Mouse (Mus musculus) bone marrow, adult 2 months (tissue): Measurements from ENCODE around the gene Wdr61.

Experiments
- CTCF ChIP-seq: fragments of 200-500 bp; IDR thresholded peaks from 2 replicates; pipeline ENCODE4 v1.5.1; 2011; ENCODE audit warnings: low read length, control low read depth; ENCODE audit not compliant: control insufficient read depth, insufficient read depth
- POLR2A ChIP-seq: fragments of 200-500 bp; IDR thresholded peaks from 2 replicates; pipeline ENCODE4 v1.6.1; 2011; ENCODE audit warnings: low read depth, mild to moderate bottlenecking, control low read depth, low read length, borderline replicate concordance; ENCODE audit not compliant: control insufficient read depth

DNA sequence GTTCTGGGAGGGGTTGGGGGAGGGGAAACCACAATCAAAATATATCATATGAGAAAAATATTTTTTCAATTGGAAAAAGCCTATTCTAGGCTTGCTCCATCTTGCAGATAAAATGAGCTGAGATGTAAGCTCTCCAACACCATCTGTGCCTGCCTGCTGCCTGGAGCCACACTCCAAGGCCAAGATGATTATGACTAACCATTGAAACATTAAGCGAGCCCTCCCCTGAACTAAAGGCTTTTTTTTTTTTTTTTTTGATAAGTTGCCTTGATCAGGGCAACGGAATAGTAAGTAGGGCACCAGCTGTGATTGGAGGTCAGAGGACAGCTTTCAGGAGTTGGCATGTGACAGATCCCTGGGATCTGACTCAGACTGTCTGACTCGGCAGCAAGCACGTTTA lies 65.9 kb downstream of the Wdr61 start:
- TF ChIP-seq CTCF (no peak), POLR2A (no peak)
